Mouse (Mus musculus) c-Kit-positive CD71-positive TER-119-negative erythroid progenitor cells, embryonic 14.5 days (primary cell): ENCODE measurements around the gene Hdac6.
A peak's percentile ranks its signal among the peaks of the same experiment; 100 is the strongest.

Experiments used
- DNase-seq: peaks from one replicate; pipeline ENCODE4 v3.0.0-alpha.2; 2013; ENCODE audit warnings: low read depth

Gene Hdac6

DNA sequence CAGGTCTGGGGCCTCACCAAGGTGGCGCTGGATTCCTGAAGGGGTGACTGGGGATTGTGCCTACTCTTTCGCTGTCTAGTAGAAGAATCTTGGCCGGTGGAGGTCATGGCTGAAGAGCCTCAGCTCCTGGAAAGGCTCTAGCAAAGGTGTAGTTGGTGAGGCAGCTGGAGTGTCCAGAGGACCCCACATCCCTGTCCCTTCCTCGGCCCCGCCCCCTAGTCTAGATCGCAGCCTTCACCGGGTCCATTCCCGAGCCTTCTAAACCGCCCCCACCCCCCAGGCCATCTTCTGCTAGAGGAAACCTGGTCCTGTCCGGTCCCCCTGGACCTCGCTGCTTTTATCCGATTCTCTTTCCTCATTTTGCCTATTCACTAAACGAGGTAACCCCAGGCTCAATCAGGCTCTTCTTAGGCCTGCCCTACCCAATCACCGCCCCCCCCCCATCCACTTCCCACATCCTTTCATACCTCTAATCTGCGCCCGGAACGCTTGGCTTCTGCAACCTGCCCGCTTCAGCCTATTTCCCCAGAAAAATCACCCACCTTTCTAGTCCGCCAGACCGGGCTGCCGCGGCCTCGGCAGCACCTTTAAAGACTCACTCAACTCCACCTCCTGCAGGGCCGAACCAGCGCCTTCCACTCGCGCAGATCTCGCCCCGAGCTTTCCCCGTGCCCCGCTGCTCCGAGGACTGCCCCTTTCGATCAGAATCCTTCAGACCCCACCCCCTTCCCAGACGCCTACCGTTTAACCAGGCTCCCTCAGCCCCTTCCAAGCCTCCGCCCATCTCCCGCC, at the start of gene Hdac6:
Gene Hdac6 (minus strand): TSS at position 782 of the 792 bp plus-strand sequence.
- no peak for DNase-seq

DNA sequence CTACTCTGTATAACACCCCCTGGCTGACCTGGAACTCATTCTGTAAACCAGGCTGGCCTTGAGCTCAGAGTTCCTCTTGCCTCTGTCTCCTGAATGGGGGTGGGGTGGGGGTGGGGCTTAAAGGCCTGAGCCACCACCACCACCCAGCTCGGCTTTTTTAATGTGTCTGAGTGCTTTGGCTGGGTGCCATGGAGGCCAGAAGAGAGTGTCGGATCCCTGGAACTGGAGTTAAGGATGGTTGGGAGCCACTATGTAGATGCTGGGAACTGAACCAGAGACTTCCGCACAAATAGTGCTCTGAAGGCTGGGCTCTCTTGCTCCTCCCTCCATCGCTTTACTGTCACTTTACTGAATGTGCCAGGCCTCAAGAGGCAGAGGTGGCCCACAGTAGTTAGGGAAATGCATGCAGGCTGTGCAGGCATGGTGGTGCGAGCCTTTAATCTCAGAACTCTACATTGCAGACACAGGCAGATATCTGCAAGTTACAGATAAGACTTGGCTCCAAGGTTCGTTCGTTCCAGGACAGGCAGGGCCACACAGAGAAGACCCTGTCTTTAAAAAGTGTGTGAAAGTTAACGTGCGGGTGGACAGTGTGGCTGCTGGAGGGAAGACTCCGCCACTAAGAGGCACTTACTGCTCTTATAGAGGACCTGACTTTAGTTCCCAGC, 45.5 kb upstream of the Hdac6 start:
- peak; percentile 57 for DNase-seq

DNA sequence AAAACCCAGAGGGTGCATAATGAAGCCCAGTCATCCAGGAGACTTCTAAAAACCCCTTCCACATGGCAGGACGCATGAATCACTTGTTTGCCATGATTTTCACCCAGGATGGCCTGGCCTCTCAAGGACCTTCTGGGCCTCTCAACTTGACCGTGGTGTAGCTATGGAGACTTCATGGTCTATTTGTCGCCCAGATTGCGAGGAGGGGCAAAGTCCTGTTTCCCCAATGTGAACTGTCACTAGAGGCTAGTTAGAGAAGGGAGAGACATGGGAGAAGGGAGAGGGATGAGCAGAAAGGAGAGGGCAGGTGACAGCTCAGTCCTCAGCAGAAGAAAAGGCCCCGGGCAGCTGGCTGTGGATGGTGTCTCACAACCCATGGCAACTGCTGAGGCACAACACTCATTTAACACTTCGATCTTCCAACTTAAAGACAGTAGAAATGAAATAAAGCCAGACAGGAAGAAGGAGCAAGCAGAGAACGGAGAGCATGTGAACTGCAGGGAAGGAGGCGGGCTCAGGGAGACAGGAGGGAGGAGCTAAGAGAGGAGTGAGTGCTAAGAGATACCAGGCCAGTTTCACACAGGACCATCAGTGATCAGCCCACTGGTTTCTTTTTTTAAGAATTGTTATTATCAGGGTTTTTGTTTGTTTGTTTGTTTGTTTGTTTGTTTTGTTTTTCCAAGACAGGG, 44.8 kb upstream of the Hdac6 start:
- DNase-seq, result no peak

DNA sequence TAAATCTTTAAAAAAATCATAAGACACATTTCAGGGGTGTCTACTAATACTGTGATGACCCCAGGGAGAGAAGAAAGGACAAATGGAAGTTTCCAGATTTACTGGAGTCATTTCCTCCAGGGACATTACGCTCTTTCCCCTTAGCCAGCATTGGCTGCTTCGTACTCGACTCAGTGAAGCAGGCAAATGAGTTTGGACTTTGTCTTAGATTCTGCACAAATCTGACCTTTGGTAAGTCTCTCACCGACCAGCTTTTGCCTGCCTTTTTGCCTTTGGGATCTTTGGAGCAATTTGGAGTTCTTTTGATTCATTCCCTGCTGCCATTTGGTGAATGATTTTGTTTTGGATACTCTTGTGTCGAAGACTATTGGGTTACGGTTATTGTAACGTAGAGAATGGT, 33.7 kb upstream of the Hdac6 start:
- no peak for DNase-seq

DNA sequence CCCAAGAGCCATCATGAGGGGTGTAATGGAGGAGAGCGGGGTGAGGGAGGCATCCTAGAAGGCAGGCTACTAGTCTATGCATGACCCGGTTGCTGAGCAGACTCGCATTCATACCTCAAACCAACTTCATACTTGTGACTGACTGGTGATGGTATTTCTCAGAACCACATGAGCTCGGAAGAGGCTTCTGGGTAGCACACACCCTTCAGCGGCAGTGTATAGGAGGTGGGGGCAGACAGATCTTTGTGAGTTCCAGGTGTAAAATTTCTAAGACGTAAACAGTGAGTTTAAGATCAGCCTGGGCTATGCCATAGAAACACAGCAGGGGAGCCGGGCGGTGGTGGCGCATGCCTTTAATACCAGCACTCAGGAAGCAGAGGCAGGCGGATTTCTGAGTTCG, 30.2 kb upstream of the Hdac6 start, which contains the start of gene Gata1:
Gene Gata1 (minus strand): TSS at position 180 of the 400 bp plus-strand sequence.
- no peak for DNase-seq

DNA sequence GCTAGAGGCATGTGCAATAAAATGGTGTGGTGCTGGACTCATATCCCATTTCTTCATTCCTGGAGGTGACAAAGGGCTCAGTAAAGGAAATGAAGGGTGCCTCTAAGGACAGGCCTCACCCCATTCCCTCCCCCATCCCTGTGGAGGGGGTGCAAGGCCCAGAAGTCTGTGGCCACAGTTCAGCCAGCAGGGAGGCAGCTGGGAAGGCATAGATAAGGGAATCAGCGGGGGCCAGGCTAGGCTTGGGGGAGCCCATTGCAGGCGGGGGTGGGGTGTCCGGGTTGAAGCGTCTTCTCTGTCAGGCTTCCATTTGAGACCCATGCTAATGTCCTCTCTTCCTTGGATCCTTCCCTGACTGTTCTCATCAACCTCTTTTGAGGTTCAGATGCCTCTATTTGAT, 23.6 kb upstream of the Hdac6 start:
- DNase-seq, result peak; percentile 77

DNA sequence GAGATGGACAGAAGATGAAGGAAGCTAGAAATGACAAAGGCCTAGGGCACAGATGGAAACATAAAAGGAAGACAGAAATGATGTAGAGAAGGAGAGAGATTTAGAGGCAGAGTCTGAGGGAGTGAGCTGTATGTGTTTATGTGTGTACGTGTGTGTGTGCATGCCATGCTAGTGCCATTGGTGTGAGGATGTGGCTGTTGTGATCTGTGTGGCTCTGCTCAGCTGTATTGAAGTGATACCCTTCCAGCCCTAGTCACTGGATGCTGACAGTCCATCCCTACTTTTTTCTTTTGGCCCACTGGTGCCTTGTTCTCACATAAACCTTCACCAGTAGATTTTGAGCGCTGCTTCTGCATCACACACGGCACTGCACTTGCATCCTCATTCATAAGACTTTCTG, 21.2 kb upstream of the Hdac6 start:
- DNase-seq, result no peak

DNA sequence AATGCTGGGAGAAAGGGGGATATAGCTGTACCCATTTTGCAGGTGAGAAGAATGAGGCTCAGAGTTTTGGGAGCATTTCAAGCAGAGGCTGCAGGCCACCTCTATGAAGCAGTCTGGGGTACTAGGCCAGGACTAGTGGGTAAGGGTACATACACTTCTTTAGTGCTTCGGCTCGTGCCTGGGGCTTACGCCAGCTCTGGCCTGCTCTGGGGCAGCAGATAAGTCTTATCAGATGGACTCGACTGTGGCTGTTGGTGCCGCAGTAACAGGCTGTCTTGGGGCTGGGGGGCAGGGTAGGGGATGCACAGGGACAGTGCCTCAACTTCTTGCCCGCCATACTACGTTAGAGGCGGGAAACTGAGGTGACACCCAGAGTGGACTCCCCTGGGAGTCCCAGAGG, 20.5 kb upstream of the Hdac6 start:
- DNase-seq, result no peak

DNA sequence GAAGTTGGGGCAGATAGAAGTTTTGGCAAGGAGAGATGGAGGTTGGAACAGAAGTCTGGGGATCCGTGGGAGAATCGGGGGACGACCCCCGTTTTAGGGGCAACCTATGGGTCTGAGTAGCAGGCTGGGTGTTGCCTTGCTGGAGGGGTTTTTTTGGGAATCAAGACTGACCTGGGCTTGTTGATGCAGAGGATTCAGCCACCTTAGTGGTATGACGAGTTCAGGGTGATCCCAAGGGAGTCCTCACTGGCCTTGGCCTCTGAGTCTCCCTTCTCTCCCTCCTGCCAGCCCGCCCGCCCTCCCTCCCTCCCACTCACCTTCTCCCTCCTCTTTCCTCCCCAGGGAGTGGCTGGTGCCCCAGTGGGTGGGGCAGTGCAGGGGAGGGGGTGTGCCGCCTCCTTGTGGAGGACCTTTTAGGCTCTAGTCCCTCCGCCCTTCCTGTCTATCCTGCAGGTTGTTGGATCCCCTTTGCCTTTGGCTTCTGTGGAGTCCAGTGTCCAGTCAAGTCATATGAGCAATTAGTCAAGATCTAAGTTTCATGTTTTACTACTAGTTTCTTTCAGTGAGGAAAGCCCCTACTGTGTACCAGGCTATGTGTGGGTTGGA, 20.0 kb upstream of the Hdac6 start:
- DNase-seq, result peak; percentile 54

DNA sequence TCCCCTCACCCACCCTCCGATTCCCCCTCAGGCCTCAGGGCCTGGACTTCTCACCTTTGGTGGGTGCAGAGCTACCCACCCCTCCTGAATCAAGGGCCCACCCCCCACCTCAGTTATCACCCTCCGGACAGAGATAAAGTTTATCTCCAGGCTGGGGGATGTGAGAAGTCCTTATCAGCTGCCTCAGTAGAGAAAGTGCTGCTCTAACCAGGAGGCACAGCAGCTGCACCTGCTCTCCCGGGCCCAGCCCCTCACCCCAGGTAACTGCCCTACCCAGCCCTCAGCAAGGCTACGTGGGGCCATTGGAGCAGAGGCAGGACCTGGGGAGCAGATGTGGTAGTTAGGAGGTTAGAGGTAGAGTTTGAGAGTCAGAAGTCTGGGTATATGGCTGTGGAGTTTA, 18.5 kb upstream of the Hdac6 start:
- DNase-seq, result no peak

DNA sequence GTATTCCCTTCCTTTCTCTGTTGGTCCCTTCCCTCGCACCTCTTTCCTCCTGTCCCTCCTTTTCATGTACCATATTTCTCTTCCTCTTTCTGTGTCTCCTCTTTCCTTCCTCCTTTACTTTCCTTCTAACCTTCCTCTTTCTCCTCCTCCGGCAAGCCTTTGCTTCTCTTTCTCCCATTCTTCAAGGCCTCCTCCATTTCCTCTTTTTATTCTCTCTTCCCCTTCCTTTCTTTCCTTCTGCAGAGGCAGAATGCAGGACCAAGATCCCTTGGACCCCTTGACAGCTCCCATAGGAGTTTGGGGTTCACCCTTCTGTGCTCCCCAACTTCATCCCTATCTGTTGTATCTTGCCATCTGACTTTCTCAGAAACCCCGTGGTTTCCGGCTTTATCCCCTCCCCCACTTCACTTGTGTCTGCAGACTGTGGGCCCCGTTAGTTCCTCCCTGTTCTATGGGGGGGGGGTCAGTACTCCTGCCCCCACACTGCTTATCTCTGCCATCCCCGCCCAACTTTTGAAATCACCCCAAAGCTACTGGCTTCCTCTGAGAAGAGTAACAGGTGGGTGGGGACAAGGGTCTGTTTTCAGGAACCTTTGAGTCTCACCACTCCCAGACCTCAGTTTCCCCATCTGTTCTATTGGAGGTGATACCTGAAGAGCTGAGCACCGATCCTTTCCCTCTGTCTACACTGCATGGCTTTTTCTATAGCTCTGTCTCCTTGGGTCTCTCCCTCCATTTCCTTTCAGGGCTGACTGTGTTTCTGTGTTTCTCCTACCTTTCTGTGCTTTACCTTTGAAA, 16.3 kb upstream of the Hdac6 start:
- DNase-seq, result no peak

DNA sequence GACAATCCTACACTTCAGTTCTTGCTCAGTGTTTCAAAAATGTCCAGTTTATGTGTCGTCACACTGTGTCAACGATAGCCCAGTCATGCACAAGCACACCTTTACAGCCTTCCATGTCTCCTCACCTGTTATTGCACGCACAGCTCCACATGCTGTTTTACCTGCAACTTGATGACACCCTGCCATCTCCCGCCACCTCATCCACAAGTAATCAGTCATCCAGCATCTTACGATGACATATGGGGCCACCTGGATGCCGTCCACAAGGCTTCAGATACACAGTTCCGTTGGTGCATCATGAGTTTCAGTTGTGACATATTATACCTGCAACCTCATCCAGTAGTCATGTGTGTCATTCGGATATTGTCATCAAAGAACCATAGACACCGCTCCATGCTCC, 11.2 kb upstream of the Hdac6 start:
- DNase-seq, result no peak

DNA sequence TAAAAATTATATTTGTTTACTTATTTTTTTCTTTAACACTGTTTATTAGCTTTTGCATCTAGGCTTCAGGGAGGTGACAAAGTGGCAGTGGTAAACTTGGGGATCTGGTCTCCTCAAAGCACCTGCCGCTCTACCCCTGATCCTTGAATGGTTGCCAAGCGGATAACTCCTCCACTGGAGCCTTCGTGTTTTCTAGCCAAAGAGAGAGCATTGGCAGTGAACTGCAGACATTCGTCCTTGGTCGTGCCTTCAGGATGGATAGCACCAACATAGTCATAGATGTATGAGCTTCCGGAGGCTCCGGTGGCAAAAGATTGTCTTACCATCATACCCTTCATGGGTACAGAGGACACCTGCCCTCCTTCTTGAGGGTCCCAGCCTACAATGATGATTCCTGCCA, 2.4 kb upstream of the Hdac6 start:
- DNase-seq, result no peak

DNA sequence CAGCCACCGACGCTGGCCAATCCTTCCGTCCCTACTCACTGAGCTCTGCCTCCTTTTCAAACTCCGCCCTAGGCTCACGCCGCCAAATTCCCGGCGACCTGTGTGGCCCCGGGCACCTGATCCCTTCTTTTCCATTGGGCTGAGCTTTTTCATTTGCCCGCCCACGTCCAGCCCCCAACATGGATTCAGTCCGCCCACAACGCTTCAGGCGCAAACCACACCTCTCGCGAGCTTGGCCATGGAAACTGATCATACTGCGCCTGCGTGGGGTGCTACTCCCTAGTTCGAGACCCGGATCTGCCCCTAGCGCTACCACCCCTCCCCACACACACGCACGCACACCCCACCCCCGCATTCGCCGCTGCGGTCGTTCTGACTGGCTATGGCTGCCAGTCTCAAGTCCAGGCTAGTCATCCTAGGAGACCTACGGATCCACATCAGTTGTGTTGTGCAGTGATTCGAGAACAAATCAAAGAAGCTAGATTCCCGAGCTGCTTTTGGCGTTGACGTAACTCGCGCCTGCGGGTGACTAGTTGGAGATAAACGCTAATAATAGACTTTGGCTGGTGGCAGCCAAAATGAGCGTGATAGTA, 307 bp upstream of the Hdac6 start:
- DNase-seq, result peak; percentile 86

DNA sequence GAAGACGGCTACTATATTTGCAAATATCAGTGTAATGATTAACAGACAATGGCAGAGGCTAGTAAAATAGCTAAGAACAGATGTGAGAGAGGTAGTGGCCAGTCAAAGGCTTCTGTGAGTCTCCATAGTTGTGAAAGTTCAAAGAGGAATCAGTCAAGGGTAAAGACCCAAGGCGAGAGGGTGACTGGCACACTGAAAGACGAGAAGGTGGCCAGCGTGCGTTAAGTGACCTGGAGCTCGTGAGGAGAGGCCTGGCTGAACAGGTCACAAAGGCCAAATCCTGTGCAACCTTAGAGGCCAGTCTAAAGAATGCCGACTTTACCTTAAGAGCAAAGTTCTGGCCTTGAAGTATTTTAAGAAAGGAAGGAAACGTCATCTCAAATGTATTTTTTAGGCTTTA, 2.1 kb downstream of the Hdac6 start:
- no peak for DNase-seq

DNA sequence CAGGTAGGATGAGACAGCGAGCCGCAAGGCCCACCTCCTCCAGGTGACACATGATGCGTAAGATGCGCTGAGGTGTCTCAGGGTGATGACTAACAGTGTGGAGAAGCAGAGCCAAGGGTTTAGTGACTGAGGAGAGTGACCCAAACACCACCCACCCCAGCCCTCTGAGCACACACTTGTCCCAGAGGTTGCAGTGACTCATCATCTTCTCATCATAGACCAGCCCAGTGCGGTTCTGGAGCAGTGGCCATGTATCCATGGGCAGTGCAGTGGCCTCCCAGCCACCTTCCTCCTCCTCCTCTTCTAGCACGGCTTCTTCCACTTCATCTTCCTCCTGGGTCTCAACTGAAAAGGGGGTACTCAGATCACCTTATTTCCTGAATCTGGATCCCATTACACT, 10.0 kb downstream of the Hdac6 start:
- DNase-seq, result no peak

DNA sequence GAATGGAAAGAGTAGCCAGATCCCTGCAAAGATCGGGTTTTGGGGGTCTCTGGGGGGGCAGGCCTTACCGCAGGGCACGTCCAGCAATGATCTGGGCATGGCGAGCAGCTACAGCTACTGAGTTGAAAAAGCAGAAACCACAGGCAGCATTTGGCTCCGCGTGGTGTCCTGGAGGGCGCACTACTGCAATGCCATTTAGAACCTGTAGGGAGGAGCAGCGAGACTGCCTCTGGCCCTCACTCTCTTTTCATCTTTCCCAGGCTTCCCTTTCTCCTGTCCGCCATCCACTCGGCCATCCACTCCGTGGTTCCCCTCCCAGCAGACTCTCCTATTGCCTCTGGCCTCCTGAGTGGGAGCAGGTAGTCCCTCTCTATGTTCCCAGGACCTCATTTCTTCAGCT, 10.8 kb downstream of the Hdac6 start:
- DNase-seq, result no peak

DNA sequence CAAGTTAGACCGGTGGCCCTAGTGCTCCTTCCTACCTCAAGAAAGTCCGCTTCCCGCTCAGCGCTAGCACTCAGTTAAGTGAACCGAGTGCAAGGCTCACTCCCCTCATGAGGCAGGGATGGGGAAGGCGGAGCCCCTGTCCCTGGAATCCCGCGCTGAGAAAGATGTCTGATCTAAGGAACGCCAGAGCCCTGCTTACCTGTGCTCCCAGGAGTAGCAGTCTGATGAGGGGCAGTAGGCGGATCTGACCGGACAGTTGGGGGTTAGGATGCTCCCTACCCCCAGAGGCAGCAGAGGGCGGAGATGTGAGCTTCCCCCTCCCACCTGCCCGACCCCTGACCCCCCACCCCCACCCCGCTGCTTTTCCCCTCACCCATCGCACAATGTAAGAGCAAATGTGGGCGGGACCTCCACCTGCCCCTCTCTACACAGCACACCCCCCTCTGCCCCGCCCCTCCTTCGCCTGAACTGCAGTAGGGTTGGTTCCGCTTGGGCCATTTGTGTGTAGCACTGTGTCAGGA, 19.4 kb downstream of the Hdac6 start, which contains the start of gene Eras:
Gene Eras (minus strand): TSS at position 338 of the 521 bp plus-strand sequence.
- no peak for DNase-seq

DNA sequence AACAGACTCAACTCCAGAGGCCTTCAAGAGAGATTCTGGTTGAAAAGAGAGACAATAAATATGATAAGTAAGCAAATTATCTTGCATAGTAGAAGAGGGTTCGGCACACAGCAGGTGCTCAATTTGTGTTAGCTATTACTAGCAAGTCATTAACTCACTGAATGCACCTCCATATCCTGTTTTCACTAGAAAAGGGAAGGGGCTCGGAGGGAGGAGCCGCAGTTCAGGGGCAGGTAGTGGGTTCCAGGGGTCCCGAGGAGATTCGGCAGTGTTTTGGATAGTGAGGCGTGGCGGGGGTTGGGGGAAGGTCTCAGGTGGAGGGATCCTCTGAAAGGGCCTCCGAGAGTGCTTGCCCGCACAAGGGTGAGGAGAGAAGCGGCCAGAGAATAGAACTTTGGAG, 20.6 kb downstream of the Hdac6 start:
- no peak for DNase-seq

DNA sequence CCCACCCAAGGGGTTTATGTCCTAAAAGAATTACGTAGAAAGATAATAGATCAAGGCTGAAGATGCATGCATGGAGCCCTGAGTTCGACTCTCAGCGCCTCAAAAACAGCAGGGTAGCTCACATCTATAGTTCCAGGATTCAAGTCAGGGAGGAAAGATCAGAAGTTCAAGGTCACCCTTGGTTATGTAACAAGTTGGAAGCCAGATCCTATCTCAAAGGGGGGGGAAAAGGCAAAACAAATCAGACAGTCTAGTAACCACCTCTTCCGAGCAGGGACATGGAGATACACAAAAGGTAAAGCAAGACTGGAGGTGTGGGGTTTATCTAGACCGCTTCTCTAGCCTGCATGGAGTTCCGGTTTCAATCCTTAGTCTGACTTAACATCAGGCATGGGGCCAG, 21.4 kb downstream of the Hdac6 start:
- DNase-seq, result no peak

DNA sequence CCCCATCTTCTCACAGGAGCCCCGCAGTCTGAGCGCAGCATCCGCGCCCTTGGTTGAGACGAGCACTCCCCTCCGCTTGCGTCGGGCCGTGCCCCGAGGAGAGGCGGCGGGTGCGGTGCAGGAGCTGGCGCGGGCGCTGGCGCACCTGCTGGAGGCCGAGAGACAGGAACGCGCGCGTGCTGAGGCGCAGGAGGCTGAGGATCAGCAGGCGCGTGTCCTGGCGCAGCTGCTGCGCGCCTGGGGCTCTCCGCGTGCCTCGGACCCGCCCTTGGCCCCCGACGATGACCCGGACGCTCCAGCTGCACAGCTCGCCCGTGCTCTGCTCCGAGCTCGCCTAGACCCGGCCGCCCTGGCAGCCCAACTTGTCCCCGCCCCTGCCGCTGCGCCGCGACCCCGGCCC, 25.7 kb downstream of the Hdac6 start:
- no peak for DNase-seq
